Mouse (Mus musculus): ENCODE results near the gene Eif2s3x. TPM values are rescaled to one million over a fixed set of nuclear protein-coding genes. Genes with fewer than 3 reads are reported as not detected.

Eif2s3x gene
- total RNA-seq, 2 experiments from 2014 or later = 111 to 179 TPM

Other genes starting within 250 kb of the Eif2s3x start
- not detected for gene AU015836, start 244.2 kb downstream of the Eif2s3x start, total RNA-seq (2021)
- gene Zfx, start 89.2 kb downstream of the Eif2s3x start, total RNA-seq (2021) = 10 to 100 TPM; 40.3 to 43.1 TPM
- 10 to 100 TPM; 27.0 to 29.6 TPM for gene Klhl15, start 21.7 kb upstream of the Eif2s3x start, total RNA-seq (2021)
- gene Fam90a1b, start 153.9 kb upstream of the Eif2s3x start, total RNA-seq (2021) = under 1 TPM in 1 of 2 experiments, not detected in 1; 0.46 TPM
- gene Apoo, start 154.3 kb upstream of the Eif2s3x start, total RNA-seq (2021) = 10 to 100 TPM; 65.1 to 66.0 TPM